In the genomic region with DNA sequence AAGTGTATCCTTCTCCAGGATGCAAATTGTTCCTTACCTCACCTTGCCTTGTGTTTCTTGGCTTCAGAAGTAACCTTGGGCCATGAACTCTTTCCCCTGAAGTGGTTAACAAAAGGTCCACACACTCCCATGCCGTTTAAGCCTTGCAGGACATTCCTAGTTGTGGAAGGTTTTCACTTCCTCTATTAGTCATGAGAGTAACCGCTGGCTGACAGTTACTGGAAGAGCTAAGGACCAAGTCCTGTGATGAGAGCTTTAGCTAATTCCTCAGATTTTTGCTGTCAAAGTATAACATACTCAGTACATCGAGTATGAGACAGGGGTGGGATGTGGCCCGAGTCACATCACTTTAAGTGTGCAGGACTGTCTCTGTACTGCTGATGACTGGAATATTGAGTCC, we compare ENCODE assay signal across 16 mouse cellular contexts.
DNase-seq lines count a peak whose midpoint lies in the region; ATAC-seq lines count a peak whose summit lies in the region.
"Had no signal": no experiment of that assay in that cellular context is flagged by ENCODE, and none has a peak within 500 bp of the region (broad histone marks: within the 10 kb centered on the region; RNA-seq: fewer than 3 reads in every experiment).

No protein-coding gene starts in this region.

- no peak for ATAC-seq in forebrain, embryonic 16.5 days
- no peak for ATAC-seq in midbrain, embryonic 11.5 days (ENCODE audit: low FRiP score)
- ATAC-seq in hindbrain, embryonic 13.5 days (ENCODE audit: low FRiP score) = no peak
- no peak for ATAC-seq in neural tube, embryonic 15.5 days (ENCODE audit: low FRiP score)
- ATAC-seq: inflammation-experienced regulatory T-cells, adult 6 months had no signal

- H3K9ac ChIP-seq in forebrain, embryonic 16.5 days (replicated peaks; ENCODE audit: low read depth, low read length) = no peak overlapping the region
- H3K9ac ChIP-seq in midbrain, embryonic 11.5 days (ENCODE audit: low read length) = no peak overlapping the region
- no peak overlapping the region for H3K9ac ChIP-seq in hindbrain, embryonic 13.5 days
- H3K9ac ChIP-seq in neural tube, embryonic 15.5 days (replicated peaks) = no peak overlapping the region
- H3K9ac ChIP-seq: heart, embryonic 12.5 days had no signal

- no peak overlapping the region for H3K4me2 ChIP-seq in forebrain, embryonic 16.5 days (ENCODE audit: low read length)
- H3K4me2 ChIP-seq in midbrain, embryonic 11.5 days = no peak overlapping the region
- no peak overlapping the region for H3K4me2 ChIP-seq in hindbrain, embryonic 13.5 days
- no peak overlapping the region for H3K4me2 ChIP-seq in neural tube, embryonic 15.5 days
- H3K4me2 ChIP-seq: heart, embryonic 12.5 days had no signal

- WGBS in forebrain, embryonic 10.5 days = 86% methylated on average over 4 of the region's 4 CpGs
- 91% methylated on average over 4 of the region's 4 CpGs for WGBS in forebrain, embryonic 16.5 days
- 88% methylated on average over 4 of the region's 4 CpGs for WGBS in midbrain, embryonic 10.5 days
- WGBS in midbrain, embryonic 11.5 days = 89% methylated on average over 4 of the region's 4 CpGs
- WGBS in hindbrain, embryonic 13.5 days = 75% methylated on average over 4 of the region's 4 CpGs
- WGBS in neural tube, embryonic 15.5 days = 87% methylated on average over 4 of the region's 4 CpGs

- 0 out of 2 replicates have a peak overlapping the region, but pooled peaks have one; percentile 15 for H3K27ac ChIP-seq in forebrain, embryonic 10.5 days
- H3K27ac ChIP-seq in forebrain, embryonic 16.5 days (ENCODE audit: low read length) = no peak overlapping the region
- peak overlapping the region; percentile 93; the same call in 1 of the 2 replicates for H3K27ac ChIP-seq in midbrain, embryonic 10.5 days (replicated peaks)
- no peak overlapping the region for H3K27ac ChIP-seq in midbrain, embryonic 11.5 days (ENCODE audit: low read depth, low read length)
- peak overlapping the region; percentile 97 for H3K27ac ChIP-seq in hindbrain, embryonic 13.5 days
- peak overlapping the region; percentile 97; the same call in 1 of the 2 replicates for H3K27ac ChIP-seq in neural tube, embryonic 15.5 days (replicated peaks)

- H3K36me3 ChIP-seq in forebrain, embryonic 10.5 days (replicated peaks) = no peaks in the 10 kb centered on the region
- no peaks in the 10 kb centered on the region for H3K36me3 ChIP-seq in forebrain, embryonic 16.5 days (ENCODE audit: control insufficient read depth, insufficient read depth)
- H3K36me3 ChIP-seq in midbrain, embryonic 10.5 days = no peaks in the 10 kb centered on the region
- H3K36me3 ChIP-seq in midbrain, embryonic 11.5 days (ENCODE audit: control insufficient read depth, insufficient read depth, low read length) = no peaks in the 10 kb centered on the region
- H3K36me3 ChIP-seq in hindbrain, embryonic 13.5 days = no peaks in the 10 kb centered on the region
- no peaks in the 10 kb centered on the region for H3K36me3 ChIP-seq in neural tube, embryonic 15.5 days
- H3K36me3 ChIP-seq: G1E; heart, embryonic 12.5 days had no signal

- no peak for DNase-seq in forebrain, embryonic 10.5 days (ENCODE audit: extremely low spot score, low spot score)
- DNase-seq in midbrain, embryonic 10.5 days (ENCODE audit: low spot score) = no peak
- DNase-seq in midbrain, embryonic 11.5 days (ENCODE audit: low spot score, missing footprints) = no peak
- no peak for DNase-seq in spleen, adult 12 weeks (ENCODE audit: low spot score)
- DNase-seq in spleen, adult 18-20 months = no peak
- DNase-seq: layer of hippocampus, adult 9-11 months; left cerebral cortex, postnatal 4 days; lung, adult 2 months; thymus, postnatal 4 days had no signal

- H3K27me3 ChIP-seq in forebrain, embryonic 10.5 days (ENCODE audit: poor library complexity, severe bottlenecking) = no peaks in the 10 kb centered on the region
- no peaks in the 10 kb centered on the region for H3K27me3 ChIP-seq in forebrain, embryonic 16.5 days (replicated peaks; ENCODE audit: control insufficient read depth, insufficient read depth, low read length)
- H3K27me3 ChIP-seq in midbrain, embryonic 10.5 days (ENCODE audit: low read depth, poor library complexity, severe bottlenecking) = no peaks in the 10 kb centered on the region
- no peaks in the 10 kb centered on the region for H3K27me3 ChIP-seq in midbrain, embryonic 11.5 days (ENCODE audit: control insufficient read depth, insufficient read depth, low read length)
- H3K27me3 ChIP-seq in hindbrain, embryonic 13.5 days = no peaks in the 10 kb centered on the region
- H3K27me3 ChIP-seq in neural tube, embryonic 15.5 days (replicated peaks) = no peaks in the 10 kb centered on the region
- H3K27me3 ChIP-seq: heart, embryonic 12.5 days had no signal

- H3K4me1 ChIP-seq in forebrain, embryonic 10.5 days = peaks cover 56% of the 10 kb centered on the region
- H3K4me1 ChIP-seq in forebrain, embryonic 16.5 days (replicated peaks; ENCODE audit: control insufficient read depth, insufficient read depth, low read length) = peaks cover 43% of the 10 kb centered on the region
- peaks cover 44% of the 10 kb centered on the region for H3K4me1 ChIP-seq in midbrain, embryonic 10.5 days
- peaks cover 31% of the 10 kb centered on the region for H3K4me1 ChIP-seq in midbrain, embryonic 11.5 days (ENCODE audit: control insufficient read depth, insufficient read depth, low read length)
- peaks cover 67% of the 10 kb centered on the region for H3K4me1 ChIP-seq in hindbrain, embryonic 13.5 days (replicated peaks)
- peaks cover 62% of the 10 kb centered on the region for H3K4me1 ChIP-seq in neural tube, embryonic 15.5 days

- no peak overlapping the region for H3K4me3 ChIP-seq in forebrain, embryonic 10.5 days
- H3K4me3 ChIP-seq in forebrain, embryonic 16.5 days (replicated peaks; ENCODE audit: low read length) = no peak overlapping the region
- H3K4me3 ChIP-seq in midbrain, embryonic 10.5 days = no peak overlapping the region
- H3K4me3 ChIP-seq in midbrain, embryonic 11.5 days (ENCODE audit: low read depth, low read length) = no peak overlapping the region
- no peak overlapping the region for H3K4me3 ChIP-seq in hindbrain, embryonic 13.5 days
- no peak overlapping the region for H3K4me3 ChIP-seq in neural tube, embryonic 15.5 days (replicated peaks)
- H3K4me3 ChIP-seq: heart, embryonic 12.5 days; myocyte had no signal

- H3K9me3 ChIP-seq in forebrain, embryonic 10.5 days = no peaks in the 10 kb centered on the region
- H3K9me3 ChIP-seq in forebrain, embryonic 16.5 days (ENCODE audit: control insufficient read depth, low read length) = no peaks in the 10 kb centered on the region
- no peaks in the 10 kb centered on the region for H3K9me3 ChIP-seq in midbrain, embryonic 10.5 days (replicated peaks)
- no peaks in the 10 kb centered on the region for H3K9me3 ChIP-seq in midbrain, embryonic 11.5 days (ENCODE audit: control insufficient read depth, low read length)
- no peaks in the 10 kb centered on the region for H3K9me3 ChIP-seq in hindbrain, embryonic 13.5 days
- H3K9me3 ChIP-seq in neural tube, embryonic 15.5 days (replicated peaks) = no peaks in the 10 kb centered on the region
- H3K9me3 ChIP-seq: heart, embryonic 12.5 days had no signal

Comparison
In these comparisons a context has a peak if more than half of its experiments do, and no peak if none do; other contexts are left out.
1. H3K27ac ChIP-seq: peak in forebrain, embryonic 10.5 days (single experiment), midbrain, embryonic 10.5 days (single experiment), hindbrain, embryonic 13.5 days (single experiment) and neural tube, embryonic 15.5 days (single experiment); none in forebrain, embryonic 16.5 days (single experiment) and midbrain, embryonic 11.5 days (single experiment).